ENCODE assay signal across 7 mouse cellular contexts in the genomic region with DNA sequence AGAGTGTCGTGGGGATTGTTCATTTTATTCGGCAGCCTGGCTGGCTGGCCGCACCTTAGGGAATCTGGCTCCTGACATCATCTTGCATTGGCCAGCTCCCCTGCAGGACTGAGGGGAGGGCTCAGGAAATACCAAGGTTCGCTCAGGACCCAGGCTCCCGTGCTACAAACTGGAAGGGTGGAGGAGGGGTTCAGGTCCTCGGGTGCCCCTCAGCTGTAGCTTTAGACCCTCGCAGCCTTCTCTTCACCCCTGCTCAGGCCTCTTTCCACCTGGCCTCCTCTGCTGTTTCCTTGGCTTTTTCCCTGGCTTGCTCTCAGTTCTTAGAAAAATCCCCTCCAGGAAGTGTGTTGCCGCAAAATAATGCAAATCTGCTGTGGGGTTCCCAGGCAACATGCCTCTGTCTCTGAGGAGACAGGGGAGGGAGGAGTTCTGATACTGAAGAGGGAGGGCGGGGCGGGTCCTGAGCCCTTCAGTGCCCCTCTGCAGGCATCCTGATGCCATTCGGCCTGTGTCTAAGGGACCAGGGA. TPM values are rescaled to one million over a fixed set of nuclear protein-coding genes. Genes with fewer than 3 reads are reported as not detected.
DNase-seq lines count a peak whose midpoint lies in the region; ATAC-seq and TF ChIP-seq lines count a peak whose summit lies in the region.

No protein-coding gene starts in this region.

- no peaks in the 10 kb centered on the region for H3K36me3 ChIP-seq in ES-Bruce4 (ENCODE audit: control insufficient read depth, insufficient read depth, low read length, poor library complexity, severe bottlenecking)
- no peaks in the 10 kb centered on the region for H3K36me3 ChIP-seq in forebrain, embryonic 16.5 days (ENCODE audit: control insufficient read depth, insufficient read depth)

- no peak for TF ChIP-seq POLR2A in ES-Bruce4 (IDR thresholded peaks at IDR 0.05; ENCODE audit: insufficient read depth, low read length)

- H3K9me3 ChIP-seq in ES-Bruce4 (replicated peaks; ENCODE audit: control insufficient read depth, insufficient read depth, low read length, poor library complexity, severe bottlenecking), result no peaks in the 10 kb centered on the region
- no peaks in the 10 kb centered on the region for H3K9me3 ChIP-seq in forebrain, embryonic 16.5 days (ENCODE audit: control insufficient read depth, low read length)

- peak overlapping the region; percentile 25 for H3K9ac ChIP-seq in ES-Bruce4 (ENCODE audit: low read depth, poor library complexity, severe bottlenecking)
- peak overlapping the region; percentile 36; the same call in 1 of the 2 replicates for H3K9ac ChIP-seq in forebrain, embryonic 16.5 days (replicated peaks; ENCODE audit: low read depth, low read length)

- ATAC-seq in forebrain, embryonic 16.5 days, result peak; percentile 62

- intact Hi-C loops in left cerebral cortex, adult 2 months (cut with DNase I), result no loop called here

- H3K4me1 ChIP-seq in ES-Bruce4 (ENCODE audit: control insufficient read depth, insufficient read depth, low read length), result peaks cover 8% of the 10 kb centered on the region
- peaks cover 13% of the 10 kb centered on the region for H3K4me1 ChIP-seq in forebrain, embryonic 16.5 days (replicated peaks; ENCODE audit: control insufficient read depth, insufficient read depth, low read length)

- no peak for TF ChIP-seq CTCF in ES-Bruce4 (IDR thresholded peaks at IDR 0.05; ENCODE audit: low read depth, low read length)
- no peak for TF ChIP-seq CTCF in left cerebral cortex, adult 2 months (IDR thresholded peaks at IDR 0.05)

- H3K27me3 ChIP-seq in ES-Bruce4 (ENCODE audit: control insufficient read depth, insufficient read depth, low read length, poor library complexity, severe bottlenecking), result no peaks in the 10 kb centered on the region
- H3K27me3 ChIP-seq in forebrain, embryonic 16.5 days (replicated peaks; ENCODE audit: control insufficient read depth, insufficient read depth, low read length), result no peaks in the 10 kb centered on the region

- TF ChIP-seq EP300 in ES-Bruce4 (IDR thresholded peaks at IDR 0.05; ENCODE audit: insufficient read depth, low read depth, low read length), result no peak

- H3K4me3 ChIP-seq in ES-Bruce4 (ENCODE audit: low read depth, low read length), result peak overlapping the region; percentile 19; the same call in 1 of the 2 replicates
- H3K4me3 ChIP-seq in forebrain, embryonic 16.5 days (replicated peaks; ENCODE audit: low read length), result 0 out of 2 replicates have a peak overlapping the region, but pooled peaks have one; percentile 8
- H3K4me3 ChIP-seq in left cerebral cortex, adult 2 months, result no peak overlapping the region

- no peak overlapping the region for H3K27ac ChIP-seq in ES-Bruce4 (ENCODE audit: insufficient read depth, low read length)
- no peak overlapping the region for H3K27ac ChIP-seq in forebrain, embryonic 16.5 days (ENCODE audit: low read length)
- no peak overlapping the region for H3K27ac ChIP-seq in left cerebral cortex, adult 2 months

- peak overlapping the region; percentile 41 for H3K4me2 ChIP-seq in forebrain, embryonic 16.5 days (ENCODE audit: low read length)

- WGBS in forebrain, embryonic 16.5 days, result 5% methylated on average over 11 of the region's 11 CpGs

- peak; percentile 60 for DNase-seq in CD4-positive, CD25-positive, alpha-beta regulatory T cell, adult 2 months (ENCODE audit: low read depth, low spot score)
- DNase-seq in mesoderm, embryonic 11.5 days (ENCODE audit: low read depth, low spot score), result peak; percentile 43
- no peak for DNase-seq in urinary bladder, postnatal 25 days (ENCODE audit: low spot score)
- DNase-seq in thymus, postnatal 14 days, result no peak
- DNase-seq in left cerebral cortex, adult 2 months (ENCODE audit: extremely low spot score in 1 of 2, low spot score in 2 of 2), result no peak

RNA-seq across cellular contexts. Expression of gene Nfkbia, which starts 53.8 kb away (rescaled TPM):
- polyA plus RNA-seq in ES-Bruce4 (2011; ENCODE audit: insufficient read depth, insufficient read length, low read depth, missing spikeins), result 40.9 and 45.3 TPM in 2 replicates
- 53.4 and 58.5 TPM in 2 replicates for polyA plus RNA-seq in forebrain, embryonic 16.5 days (2015; fragmentation: Nextera tagmentation; extraction: Ambion mirVana)
- 10 to 100 TPM; 33.3 to 53.1 TPM for total RNA-seq in left cerebral cortex, adult 2 months (2021)

RNA-seq across cellular contexts. Expression of gene Psma6, which starts 54.7 kb away (rescaled TPM):
- 308 and 323 TPM in 2 replicates for polyA plus RNA-seq in ES-Bruce4 (2011; ENCODE audit: insufficient read depth, insufficient read length, low read depth, missing spikeins)
- 434 and 452 TPM in 2 replicates for polyA plus RNA-seq in forebrain, embryonic 16.5 days (2015; fragmentation: Nextera tagmentation; extraction: Ambion mirVana)
- total RNA-seq in left cerebral cortex, adult 2 months (2021), result 100 to 1,000 TPM; 120 to 136 TPM

Comparison
In these comparisons a context has a peak if more than half of its experiments do, and no peak if none do; other contexts are left out.
1. DNase-seq: peak in CD4-positive, CD25-positive, alpha-beta regulatory T cell, adult 2 months (single experiment) and mesoderm, embryonic 11.5 days (single experiment); none in urinary bladder, postnatal 25 days (single experiment), thymus, postnatal 14 days (single experiment) and left cerebral cortex, adult 2 months (0 of 2).